11 mouse cellular contexts compared by ENCODE assay signal in the genomic region with DNA sequence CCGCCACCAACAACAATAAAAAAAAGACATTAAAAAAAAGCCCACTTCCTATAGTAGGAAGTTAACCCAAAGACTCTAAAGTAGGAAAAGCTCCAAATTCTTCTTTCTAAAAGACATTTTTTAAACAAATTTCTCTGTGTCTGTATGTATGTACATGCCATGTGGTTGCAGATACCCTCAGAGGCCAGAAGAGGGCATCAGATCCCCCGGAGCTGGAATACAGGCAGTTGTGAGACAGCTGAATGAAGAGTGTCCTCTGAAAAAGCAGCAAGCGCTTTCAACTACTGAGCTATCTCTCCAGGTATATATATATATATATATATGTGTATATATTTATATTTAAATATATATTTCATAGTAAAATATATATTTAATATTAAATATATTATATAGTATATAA. TPM values are rescaled to one million over a fixed set of nuclear protein-coding genes. Genes with fewer than 3 reads are reported as not detected.
DNase-seq lines count a peak whose midpoint lies in the region; ATAC-seq and TF ChIP-seq lines count a peak whose summit lies in the region.
"Had no signal": no experiment of that assay in that cellular context is flagged by ENCODE, and none has a peak within 500 bp of the region (broad histone marks: within the 10 kb centered on the region; RNA-seq: fewer than 3 reads in every experiment).

No protein-coding gene starts in this region.

- no peak overlapping the region for H3K9ac ChIP-seq in kidney, postnatal 0 days (ENCODE audit: low read depth, low read length)
- no peak overlapping the region for H3K9ac ChIP-seq in CH12.LX (ENCODE audit: insufficient read depth, low read depth)
- H3K9ac ChIP-seq: limb, embryonic 13.5 days had no signal

- no peak for TF ChIP-seq POLR2A in CH12.LX (IDR thresholded peaks at IDR 0.05; ENCODE audit: low read depth, low read length)

- H3K4me2 ChIP-seq in kidney, postnatal 0 days (ENCODE audit: low read length): no peak overlapping the region
- no peak overlapping the region for H3K4me2 ChIP-seq in CH12.LX (ENCODE audit: insufficient read depth, low read depth, poor library complexity, severe bottlenecking)
- H3K4me2 ChIP-seq: limb, embryonic 13.5 days had no signal

- H3K79me2 ChIP-seq in CH12.LX (replicated peaks; ENCODE audit: control insufficient read depth, extremely low read depth, insufficient read depth, poor library complexity, severe bottlenecking): no peaks in the 10 kb centered on the region

- peak; percentile 38 for TF ChIP-seq CTCF in kidney, postnatal 0 days (IDR thresholded peaks at IDR 0.05; ENCODE audit: low read depth)
- peak; percentile 19 to 48; a peak in 3 of 4 replicates for TF ChIP-seq CTCF in CH12.LX (conservative IDR thresholded peaks at IDR 0.05 in 1 of 2, IDR thresholded peaks at IDR 0.05 in 1 of 2; ENCODE audit: low read depth in 2 of 2, low read length in 2 of 2)

- no peak for DNase-seq in kidney, postnatal 0 days (ENCODE audit: low spot score)
- DNase-seq in kidney, postnatal 10 days: no peak
- DNase-seq in 3T3-L1 (ENCODE audit: low read depth, low spot score): peak; percentile 17
- peak; percentile 39 for DNase-seq in CH12.LX (ENCODE audit: extremely low read depth)
- DNase-seq in c-Kit-positive CD71-negative TER-119-negative erythroid progenitor cells, embryonic 14.5 days (ENCODE audit: low read depth): peak; percentile 48
- no peak for DNase-seq in urinary bladder, postnatal 25 days (ENCODE audit: low spot score)
- DNase-seq in cerebellum, postnatal 36 days: no peak
- DNase-seq: thymus, adult 2 months had no signal

- dilution Hi-C loops in CH12.LX (cut with MboI; ENCODE audit: extremely low pct_ligation_motif_present, extremely low pct_unique_long_range_greater_than_20kb, low sequenced_read_pairs): no loop called here

- H3K27ac ChIP-seq in kidney, postnatal 0 days: no peak overlapping the region
- H3K27ac ChIP-seq in CH12.LX (ENCODE audit: insufficient read depth, low read depth): no peak overlapping the region
- H3K27ac ChIP-seq: limb, embryonic 13.5 days had no signal

- TF ChIP-seq EP300 in CH12.LX (IDR thresholded peaks at IDR 0.05; ENCODE audit: low read length): no peak

- no peaks in the 10 kb centered on the region; the same call in 1 of the 2 replicates for H3K4me1 ChIP-seq in kidney, postnatal 0 days (replicated peaks; ENCODE audit: insufficient read depth, low read length)
- H3K4me1 ChIP-seq in CH12.LX (ENCODE audit: control insufficient read depth in 1 of 2, insufficient read depth in 2 of 2): peaks cover 4 to 26% of the 10 kb centered on the region in 2 experiments

- no peaks in the 10 kb centered on the region for H3K9me3 ChIP-seq in kidney, postnatal 0 days (replicated peaks; ENCODE audit: low read length)
- no peaks in the 10 kb centered on the region for H3K9me3 ChIP-seq in CH12.LX (replicated peaks; ENCODE audit: low read length)
- H3K9me3 ChIP-seq: limb, embryonic 13.5 days; megakaryocyte, embryonic 14.5 days had no signal

- no peaks in the 10 kb centered on the region for H3K36me3 ChIP-seq in kidney, postnatal 0 days (ENCODE audit: insufficient read depth, low read length)
- no peaks in the 10 kb centered on the region for H3K36me3 ChIP-seq in CH12.LX (replicated peaks in 1 of 2; ENCODE audit: control insufficient read depth in 1 of 2, insufficient read depth in 1 of 2, low read length in 1 of 2)
- H3K36me3 ChIP-seq: limb, embryonic 13.5 days had no signal

- ATAC-seq in kidney, postnatal 0 days (replicated peaks; ENCODE audit: low FRiP score, low read depth): no peak

- in situ Hi-C loops in CH12.LX (cut with MboI; ENCODE audit: low pct_ligation_motif_present, low pct_unique_long_range_greater_than_20kb, low sequenced_read_pairs): no loop called here

- 92% methylated on average over 3 of the region's 3 CpGs for WGBS in kidney, postnatal 0 days

- H3K4me3 ChIP-seq in kidney, postnatal 0 days (replicated peaks; ENCODE audit: low read depth, low read length): no peak overlapping the region
- no peak overlapping the region for H3K4me3 ChIP-seq in CH12.LX (replicated peaks in 1 of 3; ENCODE audit: low read depth in 2 of 3, low read length in 2 of 3, poor library complexity in 1 of 3)
- H3K4me3 ChIP-seq: limb, embryonic 13.5 days; megakaryocyte, embryonic 14.5 days had no signal

- TF ChIP-seq RAD21 in CH12.LX (IDR thresholded peaks at IDR 0.05; ENCODE audit: low read depth, low read length): no peak; the same call in none of the 2 replicates

- no peaks in the 10 kb centered on the region for H3K27me3 ChIP-seq in kidney, postnatal 0 days (ENCODE audit: insufficient read depth, low read length)
- H3K27me3 ChIP-seq in CH12.LX (replicated peaks): peaks cover 3% of the 10 kb centered on the region

TF ChIP-seq in CH12.LX, 34 proteins besides CTCF, POLR2A, EP300 and RAD21:
- TF ChIP-seq MEF2A (IDR thresholded peaks at IDR 0.05; ENCODE audit: borderline replicate concordance, low read depth, low read length) (no peak), MYC (IDR thresholded peaks at IDR 0.05; ENCODE audit: low read depth, low read length) (0 out of 2 replicates have a peak, but pooled peaks have one; percentile 38), SMC3 (IDR thresholded peaks at IDR 0.05; ENCODE audit: low read depth, low read length) (peak; percentile 26), GABPA (IDR thresholded peaks at IDR 0.05; ENCODE audit: insufficient replicate concordance, low read depth, low read length) (no peak), MXI1 (IDR thresholded peaks at IDR 0.05; ENCODE audit: low read depth, low read length) (no peak)

RNA-seq across cellular contexts. Expression of a gene that starts 31.1 kb away (rescaled TPM):
- 0.12 and 0.14 TPM in 2 replicates for polyA plus RNA-seq in kidney, postnatal 0 days (2015; fragmentation: Nextera tagmentation; extraction: Ambion mirVana)
- total RNA-seq in CH12.LX (2012; rRNA removed): not detected in 2 replicates
- not detected in 2 replicates for total RNA-seq in CH12.LX (2014; rRNA removed)
- polyA plus RNA-seq in CH12.LX (2012; ENCODE audit: insufficient read length, low read depth): not detected in 2 replicates
- polyA plus RNA-seq: heart, postnatal 0 days; thymus, adult 2 months had no signal

Comparison
In these comparisons a context has a peak if more than half of its experiments do, and no peak if none do; other contexts are left out.
1. DNase-seq: peak in 3T3-L1 (single experiment), CH12.LX (single experiment) and c-Kit-positive CD71-negative TER-119-negative erythroid progenitor cells, embryonic 14.5 days (single experiment); none in kidney, postnatal 0 days (single experiment), kidney, postnatal 10 days (single experiment), urinary bladder, postnatal 25 days (single experiment) and cerebellum, postnatal 36 days (0 of 2).